Mouse (Mus musculus): ENCODE results near the gene Sap30bp. TPM values are rescaled to one million over a fixed set of nuclear protein-coding genes. Genes with fewer than 3 reads are reported as not detected.

Sap30bp gene
- total and polyA plus RNA-seq, 2 experiments from 2014 or later = 49.5 to 60.4 TPM

DNA sequence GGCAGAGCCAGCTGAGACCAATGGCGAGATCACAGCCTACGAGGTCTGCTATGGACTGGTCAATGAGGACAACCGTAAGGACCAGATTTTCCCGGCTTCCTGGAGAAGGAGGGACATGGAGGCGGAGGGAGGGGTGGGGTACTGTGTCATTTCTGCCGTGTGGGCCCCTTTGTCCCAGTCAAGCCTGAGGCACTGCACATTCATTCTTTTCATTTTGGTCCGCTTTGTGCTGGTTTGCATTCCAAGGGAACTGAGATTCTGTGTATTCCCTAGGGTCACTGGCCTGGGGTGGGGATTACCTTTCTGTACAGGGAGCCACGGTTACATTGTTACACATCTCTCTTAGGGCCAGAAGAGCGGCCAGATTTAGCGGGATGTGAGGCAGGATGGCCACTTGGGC lies 67.5 kb downstream of the Sap30bp start:
- Histone ChIP-seq H3K27me3 (ENCODE audit: insufficient read depth, low read length) (no peaks in the 10 kb centered on the region), H3K27ac (ENCODE audit: low read depth, low read length) (no peak overlapping the region), H3K9me3 (ENCODE audit: low read length) (no peaks in the 10 kb centered on the region), H3K4me2 (ENCODE audit: low read depth) (no peak overlapping the region), H3K4me3 (ENCODE audit: low read depth, low read length) (no peak overlapping the region), H3K36me3 (ENCODE audit: insufficient read depth) (no peaks in the 10 kb centered on the region), H3K4me1 (ENCODE audit: insufficient read depth) (no peaks in the 10 kb centered on the region), H3K9ac (no peak overlapping the region)
- no peak for ATAC-seq
- no peak for TF ChIP-seq CTCF (IDR thresholded peaks at IDR 0.05; ENCODE audit: low read depth)
- no peak for DNase-seq
- 19% methylated on average over 10 of the region's 10 CpGs for WGBS

DNA sequence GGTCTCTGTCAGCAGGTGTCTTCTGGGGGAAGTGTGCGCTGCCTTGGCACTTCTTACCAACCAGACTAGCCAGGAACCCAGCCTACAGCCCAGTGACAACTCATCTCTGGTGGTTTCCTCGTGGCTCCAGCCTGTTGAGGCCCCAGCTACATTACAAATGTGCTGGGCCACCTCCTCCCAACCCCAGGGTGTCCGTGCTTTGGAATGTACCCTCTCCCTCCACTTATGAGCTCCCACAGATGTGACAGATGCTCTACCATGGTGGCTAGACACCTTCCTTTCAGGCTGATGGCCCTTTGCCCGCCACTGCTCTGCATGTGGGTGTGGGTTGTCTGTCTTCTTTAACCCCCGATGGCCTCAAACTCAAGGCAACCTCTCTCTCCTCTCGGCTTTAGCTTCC lies 68.6 kb downstream of the Sap30bp start:
- 70% methylated on average over 6 of the region's 6 CpGs for WGBS
- no peak overlapping the region for H3K9ac ChIP-seq
- no peak overlapping the region for H3K27ac ChIP-seq (ENCODE audit: low read depth, low read length)
- TF ChIP-seq CTCF (IDR thresholded peaks at IDR 0.05; ENCODE audit: low read depth) = no peak
- H3K4me3 ChIP-seq (ENCODE audit: low read depth, low read length) = no peak overlapping the region
- H3K9me3 ChIP-seq (ENCODE audit: low read length) = no peaks in the 10 kb centered on the region
- no peak for ATAC-seq
- H3K27me3 ChIP-seq (ENCODE audit: insufficient read depth, low read length) = no peaks in the 10 kb centered on the region
- no peaks in the 10 kb centered on the region for H3K36me3 ChIP-seq (ENCODE audit: insufficient read depth)
- no peak for DNase-seq
- H3K4me2 ChIP-seq (ENCODE audit: low read depth) = no peak overlapping the region
- H3K4me1 ChIP-seq (ENCODE audit: insufficient read depth) = no peaks in the 10 kb centered on the region

DNA sequence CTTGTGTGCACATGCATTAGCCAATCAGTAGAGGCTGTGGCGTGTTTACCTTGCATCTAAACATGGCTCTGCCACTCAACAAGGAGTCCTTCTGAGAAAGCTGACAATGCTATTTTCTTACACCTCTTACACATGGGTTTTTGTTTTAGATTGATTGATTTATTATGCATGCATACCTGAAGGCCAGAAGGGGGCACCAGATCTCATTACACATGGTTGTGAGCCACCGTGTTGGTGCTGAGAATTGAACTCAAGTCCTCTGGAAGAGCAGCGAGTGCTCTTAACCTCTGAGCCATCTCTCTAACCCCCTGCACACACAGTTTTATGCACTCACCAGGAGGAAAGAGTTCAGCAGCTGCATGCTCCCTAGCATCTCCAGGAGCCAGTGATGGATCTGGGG lies 69.8 kb downstream of the Sap30bp start:
- Histone ChIP-seq H3K9me3 (ENCODE audit: low read length) (no peaks in the 10 kb centered on the region), H3K4me3 (ENCODE audit: low read depth, low read length) (no peak overlapping the region), H3K27me3 (ENCODE audit: insufficient read depth, low read length) (no peaks in the 10 kb centered on the region), H3K4me2 (ENCODE audit: low read depth) (no peak overlapping the region), H3K36me3 (ENCODE audit: insufficient read depth) (no peaks in the 10 kb centered on the region; the same call in 1 of the 2 replicates), H3K4me1 (ENCODE audit: insufficient read depth) (no peaks in the 10 kb centered on the region), H3K9ac (no peak overlapping the region), H3K27ac (ENCODE audit: low read depth, low read length) (no peak overlapping the region)
- no peak for ATAC-seq
- 81% methylated on average over 3 of the region's 3 CpGs for WGBS
- no peak for DNase-seq
- TF ChIP-seq CTCF (IDR thresholded peaks at IDR 0.05; ENCODE audit: low read depth) = 0 out of 2 replicates have a peak, but pooled peaks have one; percentile 7

DNA sequence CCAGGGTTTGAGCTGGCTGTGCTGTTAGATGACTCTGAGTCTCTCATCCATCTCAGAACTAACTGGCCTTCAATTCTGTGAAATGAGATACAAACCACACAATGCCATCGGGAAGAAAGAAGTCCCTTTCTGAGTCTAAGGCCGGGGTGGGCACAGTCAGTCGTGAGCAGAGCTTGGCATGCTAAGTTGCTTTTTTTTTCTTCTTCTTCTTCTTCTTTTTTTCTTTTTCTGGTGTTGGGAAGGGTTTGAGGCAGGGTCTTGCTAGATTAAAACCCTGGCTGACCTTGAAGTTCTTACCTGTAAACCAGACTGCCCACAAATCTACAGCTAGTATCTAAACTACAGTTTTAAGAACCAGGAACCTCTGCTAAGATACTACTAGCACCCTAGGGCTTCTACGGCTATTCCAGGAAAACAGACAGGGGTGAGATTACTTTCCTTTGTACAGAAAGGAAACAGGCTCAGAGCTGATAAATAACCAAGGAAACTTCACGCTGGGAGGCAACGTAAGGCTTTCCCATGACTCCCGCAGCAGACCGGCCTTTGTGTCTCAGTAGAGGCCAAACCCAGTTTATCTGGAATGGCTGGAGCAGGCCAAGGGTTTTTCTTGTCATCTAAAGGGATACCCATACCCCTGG lies 71.2 kb downstream of the Sap30bp start:
- TF ChIP-seq CTCF (IDR thresholded peaks at IDR 0.05; ENCODE audit: low read depth) = no peak
- Histone ChIP-seq H3K27me3 (ENCODE audit: insufficient read depth, low read length) (no peaks in the 10 kb centered on the region), H3K4me3 (ENCODE audit: low read depth, low read length) (peak overlapping the region; percentile 38), H3K4me2 (ENCODE audit: low read depth) (peak overlapping the region; percentile 74), H3K9me3 (ENCODE audit: low read length) (no peaks in the 10 kb centered on the region), H3K4me1 (ENCODE audit: insufficient read depth) (no peaks in the 10 kb centered on the region), H3K9ac (peak overlapping the region; percentile 54), H3K27ac (ENCODE audit: low read depth, low read length) (0 out of 2 replicates have a peak overlapping the region, but pooled peaks have one; percentile 21), H3K36me3 (ENCODE audit: insufficient read depth) (no peaks in the 10 kb centered on the region; the same call in 1 of the 2 replicates)
- no peak; the same call in 1 of the 2 replicates for ATAC-seq
- DNase-seq = no peak
- 30% methylated on average over 8 of the region's 8 CpGs for WGBS

DNA sequence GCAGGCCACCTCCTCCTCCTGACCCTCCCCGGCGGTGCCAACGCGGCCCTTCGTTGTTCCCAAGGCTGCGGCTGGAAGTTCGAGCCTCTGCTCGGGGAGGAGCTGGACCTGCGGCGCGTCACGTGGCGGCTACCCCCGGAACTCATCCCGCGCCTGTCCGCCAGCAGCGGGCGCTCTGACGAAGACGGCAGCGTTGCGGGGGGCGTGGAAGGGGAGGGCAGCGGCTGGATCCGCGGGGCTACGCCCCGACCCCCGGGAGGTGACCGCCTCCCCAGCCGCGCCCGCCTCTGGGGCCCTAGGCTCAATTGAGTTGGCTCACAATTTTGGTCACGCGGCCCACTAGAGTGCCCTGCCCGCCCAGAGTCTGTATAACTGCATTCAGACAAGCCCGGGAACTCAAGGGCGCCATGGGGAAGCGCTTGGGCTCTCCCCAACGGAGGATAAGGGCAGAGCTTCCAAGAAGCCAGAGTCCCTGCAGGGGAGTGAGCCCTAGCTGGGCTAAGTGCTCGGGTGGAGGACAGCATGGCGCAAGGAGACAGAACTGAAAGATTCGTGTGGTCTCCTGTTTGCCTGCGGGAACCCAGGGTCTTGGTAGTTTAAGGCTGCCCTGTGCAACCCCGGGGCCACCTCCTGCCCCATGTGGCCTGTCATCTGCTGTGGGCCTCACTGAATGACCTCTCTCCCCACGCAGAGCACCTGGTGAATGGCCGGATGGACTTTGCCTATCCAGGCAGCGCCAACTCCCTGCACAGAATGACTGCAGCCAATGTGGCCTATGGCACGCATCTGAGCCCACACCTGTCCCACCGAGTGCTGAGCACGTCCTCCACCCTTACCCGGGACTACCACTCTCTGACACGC lies 72.0 kb downstream of the Sap30bp start:
- 9% methylated on average over 54 of the region's 54 CpGs for WGBS
- H3K9ac ChIP-seq = peak overlapping the region; percentile 54
- no peaks in the 10 kb centered on the region for H3K4me1 ChIP-seq (ENCODE audit: insufficient read depth)
- DNase-seq = peak; percentile 74
- no peaks in the 10 kb centered on the region; the same call in 1 of the 2 replicates for H3K36me3 ChIP-seq (ENCODE audit: insufficient read depth)
- H3K27ac ChIP-seq (ENCODE audit: low read depth, low read length) = 0 out of 2 replicates have a peak overlapping the region, but pooled peaks have one; percentile 36
- TF ChIP-seq CTCF (IDR thresholded peaks at IDR 0.05; ENCODE audit: low read depth) = peak; percentile 72
- ATAC-seq = peak; percentile 79
- peak overlapping the region; percentile 74 for H3K4me2 ChIP-seq (ENCODE audit: low read depth)
- no peaks in the 10 kb centered on the region for H3K9me3 ChIP-seq (ENCODE audit: low read length)
- H3K4me3 ChIP-seq (ENCODE audit: low read depth, low read length) = peak overlapping the region; percentile 38
- H3K27me3 ChIP-seq (ENCODE audit: insufficient read depth, low read length) = no peaks in the 10 kb centered on the region

DNA sequence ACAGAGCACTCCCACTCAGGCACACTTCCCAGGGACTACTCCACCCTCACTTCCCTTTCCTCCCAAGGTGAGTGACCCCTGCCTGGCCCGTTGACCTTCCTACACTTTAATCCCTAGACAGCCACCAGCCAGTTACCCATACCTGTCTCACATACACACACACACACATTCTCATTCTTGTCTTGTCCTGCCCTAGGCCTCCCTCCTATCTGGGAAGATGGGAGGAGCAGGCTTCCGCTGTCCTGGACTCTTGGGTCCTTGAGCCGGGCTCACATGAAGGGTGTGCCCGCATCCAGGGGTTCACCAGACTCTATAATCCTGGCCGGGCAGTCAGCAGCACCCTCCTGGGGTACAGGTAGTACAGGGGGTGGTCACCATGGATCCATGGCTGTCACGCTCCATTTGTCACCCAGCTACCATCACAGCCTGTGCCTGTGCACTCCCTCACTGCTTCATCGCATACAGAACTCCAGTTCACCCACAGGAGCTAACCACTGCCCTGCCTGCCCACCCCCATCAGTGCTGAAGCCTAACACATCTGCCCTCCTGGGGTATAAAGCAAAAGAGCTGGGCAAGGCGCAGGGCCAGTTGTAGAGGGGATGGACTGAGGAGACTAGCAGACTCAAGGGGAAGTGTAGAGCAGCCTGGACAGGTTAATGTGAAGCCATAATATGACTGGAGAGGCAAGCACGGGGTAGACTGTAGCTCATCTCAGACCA lies 72.8 kb downstream of the Sap30bp start:
- Histone ChIP-seq H3K4me1 (ENCODE audit: insufficient read depth) (no peaks in the 10 kb centered on the region), H3K4me2 (ENCODE audit: low read depth) (peak overlapping the region; percentile 74; the same call in 1 of the 2 replicates), H3K9ac (no peak overlapping the region), H3K27ac (ENCODE audit: low read depth, low read length) (no peak overlapping the region), H3K36me3 (ENCODE audit: insufficient read depth) (no peaks in the 10 kb centered on the region; the same call in 1 of the 2 replicates), H3K4me3 (ENCODE audit: low read depth, low read length) (no peak overlapping the region), H3K27me3 (ENCODE audit: insufficient read depth, low read length) (no peaks in the 10 kb centered on the region), H3K9me3 (ENCODE audit: low read length) (no peaks in the 10 kb centered on the region)
- no peak for TF ChIP-seq CTCF (IDR thresholded peaks at IDR 0.05; ENCODE audit: low read depth)
- ATAC-seq (no peak), DNase-seq (no peak)
- 80% methylated on average over 9 of the region's 9 CpGs for WGBS
